Mouse (Mus musculus): Measurements from ENCODE around the gene Tmem177. TPM values are rescaled to one million over a fixed set of nuclear protein-coding genes. Genes with fewer than 3 reads are reported as not detected.

The Tmem177 gene
- polyA plus RNA-seq, 1 experiment from 2014 or later = 6.7 TPM

DNA sequence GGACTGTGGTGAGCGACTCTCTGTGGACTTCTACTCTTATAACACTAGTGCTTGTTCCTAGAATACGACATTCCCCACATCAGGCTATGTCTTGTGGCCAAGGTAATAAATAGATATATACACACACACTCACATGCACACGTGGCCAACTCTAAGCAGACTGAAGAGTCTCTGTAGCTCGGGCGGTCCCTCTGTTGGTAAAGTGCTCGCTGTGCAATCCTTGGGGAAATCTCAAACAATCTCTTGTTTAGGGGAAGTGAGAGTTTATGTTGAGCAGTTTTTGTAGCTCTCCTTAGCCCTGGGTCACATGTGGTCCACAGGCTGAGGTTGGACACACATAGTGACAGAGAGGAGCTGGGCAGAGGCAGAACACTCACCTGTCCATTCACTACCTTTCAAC lies 20.1 kb downstream of the Tmem177 start:
- Histone ChIP-seq H3K27ac (no peak overlapping the region), H3K27me3 (ENCODE audit: control insufficient read depth, insufficient read depth, low read length) (no peaks in the 10 kb centered on the region), H3K9ac (no peak overlapping the region), H3K4me1 (replicated peaks; ENCODE audit: control insufficient read depth, insufficient read depth, low read length) (no peaks in the 10 kb centered on the region), H3K9me3 (ENCODE audit: control insufficient read depth, low read length) (no peaks in the 10 kb centered on the region), H3K4me3 (replicated peaks; ENCODE audit: low read length) (no peak overlapping the region), H3K36me3 (replicated peaks; ENCODE audit: control insufficient read depth, insufficient read depth) (no peaks in the 10 kb centered on the region), H3K4me2 (replicated peaks) (no peak overlapping the region)
- 74% methylated on average over 6 of the region's 6 CpGs for WGBS
- DNase-seq (ENCODE audit: low spot score) = no peak
- no peak for ATAC-seq (ENCODE audit: low FRiP score)

DNA sequence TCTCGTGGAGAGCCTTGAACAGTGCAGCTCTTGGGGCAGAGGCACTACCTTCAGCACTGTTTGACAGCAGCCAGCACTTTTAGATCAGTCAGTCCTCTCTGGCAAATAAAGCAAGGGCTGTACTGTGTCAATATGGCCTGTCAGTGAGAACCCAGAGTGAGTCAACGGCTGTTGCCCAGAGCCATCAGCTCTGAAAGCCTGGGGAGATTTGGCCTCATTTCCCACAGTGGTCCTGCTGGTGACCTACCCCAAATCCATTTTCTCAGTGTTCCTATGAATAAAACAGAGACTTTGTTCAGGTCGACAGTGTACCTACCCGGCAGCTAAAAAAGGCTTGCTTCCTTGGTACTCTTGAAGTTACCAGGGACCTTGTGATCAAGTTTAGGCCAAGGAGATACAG lies 21.1 kb downstream of the Tmem177 start:
- H3K4me2 ChIP-seq (replicated peaks) = no peak overlapping the region

DNA sequence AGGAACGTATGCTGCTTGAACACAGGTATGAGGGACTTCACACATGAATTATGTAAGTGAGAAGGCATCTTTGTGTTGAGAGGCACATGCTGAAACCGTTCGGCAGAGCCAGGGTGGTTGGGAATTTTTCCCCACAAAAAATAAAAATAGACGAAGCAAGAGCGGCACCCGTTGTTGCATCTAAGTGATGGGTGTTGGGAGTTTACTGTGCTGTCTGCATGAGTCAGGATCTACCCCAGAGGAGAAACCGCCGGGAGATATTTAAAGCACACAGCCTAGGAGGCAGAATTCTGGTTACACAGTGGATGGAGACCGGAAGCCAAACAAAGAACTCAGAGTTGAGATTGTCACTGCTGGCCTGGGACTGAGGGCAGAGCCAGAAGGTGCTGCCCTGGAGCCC lies 21.9 kb downstream of the Tmem177 start:
- H3K27me3 ChIP-seq (ENCODE audit: control insufficient read depth, insufficient read depth, low read length) = no peaks in the 10 kb centered on the region
- ATAC-seq (ENCODE audit: low FRiP score) = no peak
- H3K4me3 ChIP-seq (replicated peaks; ENCODE audit: low read length) = no peak overlapping the region
- 91% methylated on average over 9 of the region's 9 CpGs for WGBS
- no peaks in the 10 kb centered on the region for H3K36me3 ChIP-seq (replicated peaks; ENCODE audit: control insufficient read depth, insufficient read depth)
- DNase-seq (ENCODE audit: low spot score) = no peak
- H3K9me3 ChIP-seq (ENCODE audit: control insufficient read depth, low read length) = no peaks in the 10 kb centered on the region
- no peak overlapping the region for H3K27ac ChIP-seq
- H3K4me1 ChIP-seq (replicated peaks; ENCODE audit: control insufficient read depth, insufficient read depth, low read length) = no peaks in the 10 kb centered on the region
- no peak overlapping the region for H3K4me2 ChIP-seq (replicated peaks)
- H3K9ac ChIP-seq = no peak overlapping the region

More for the DNA sequence above, 21.1 kb downstream of the Tmem177 start:
- H3K4me1 ChIP-seq (replicated peaks; ENCODE audit: control insufficient read depth, insufficient read depth, low read length) = no peaks in the 10 kb centered on the region
- no peak overlapping the region for H3K9ac ChIP-seq
- ATAC-seq (ENCODE audit: low FRiP score) (no peak), DNase-seq (ENCODE audit: low spot score) (no peak)
- H3K9me3 ChIP-seq (ENCODE audit: control insufficient read depth, low read length) = no peaks in the 10 kb centered on the region
- no peaks in the 10 kb centered on the region for H3K36me3 ChIP-seq (replicated peaks; ENCODE audit: control insufficient read depth, insufficient read depth)
- no peak overlapping the region for H3K4me3 ChIP-seq (replicated peaks; ENCODE audit: low read length)
- no peaks in the 10 kb centered on the region for H3K27me3 ChIP-seq (ENCODE audit: control insufficient read depth, insufficient read depth, low read length)
- H3K27ac ChIP-seq = no peak overlapping the region
- 67% methylated on average over 4 of the region's 4 CpGs for WGBS

DNA sequence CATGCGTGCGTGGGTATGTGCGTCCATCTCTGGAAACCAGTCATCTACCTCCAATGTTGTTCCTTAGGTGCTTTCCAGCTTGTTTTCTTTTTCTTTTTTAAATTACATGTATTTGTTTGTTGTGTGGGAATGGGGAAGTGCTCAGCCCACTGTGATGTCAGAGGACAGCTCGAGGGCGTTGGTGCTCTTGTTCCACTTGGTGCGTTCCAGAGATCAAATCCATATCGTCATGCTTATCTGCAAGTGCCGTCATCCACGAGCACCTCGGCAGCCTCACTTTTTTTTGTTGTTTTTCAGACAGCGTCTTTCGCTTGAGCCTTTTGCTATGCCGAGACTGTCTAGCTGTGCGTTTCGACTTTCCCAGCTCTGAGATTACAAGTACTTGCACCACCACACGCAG lies 23.7 kb downstream of the Tmem177 start:
- Histone ChIP-seq H3K4me3 (replicated peaks; ENCODE audit: low read length) (no peak overlapping the region), H3K4me1 (replicated peaks; ENCODE audit: control insufficient read depth, insufficient read depth, low read length) (no peaks in the 10 kb centered on the region), H3K36me3 (replicated peaks; ENCODE audit: control insufficient read depth, insufficient read depth) (no peaks in the 10 kb centered on the region), H3K9me3 (ENCODE audit: control insufficient read depth, low read length) (no peaks in the 10 kb centered on the region), H3K27me3 (ENCODE audit: control insufficient read depth, insufficient read depth, low read length) (no peaks in the 10 kb centered on the region), H3K27ac (no peak overlapping the region), H3K4me2 (replicated peaks) (no peak overlapping the region), H3K9ac (no peak overlapping the region)
- WGBS = 82% methylated on average over 16 of the region's 16 CpGs
- DNase-seq (ENCODE audit: low spot score) = no peak
- no peak for ATAC-seq (ENCODE audit: low FRiP score)

DNA sequence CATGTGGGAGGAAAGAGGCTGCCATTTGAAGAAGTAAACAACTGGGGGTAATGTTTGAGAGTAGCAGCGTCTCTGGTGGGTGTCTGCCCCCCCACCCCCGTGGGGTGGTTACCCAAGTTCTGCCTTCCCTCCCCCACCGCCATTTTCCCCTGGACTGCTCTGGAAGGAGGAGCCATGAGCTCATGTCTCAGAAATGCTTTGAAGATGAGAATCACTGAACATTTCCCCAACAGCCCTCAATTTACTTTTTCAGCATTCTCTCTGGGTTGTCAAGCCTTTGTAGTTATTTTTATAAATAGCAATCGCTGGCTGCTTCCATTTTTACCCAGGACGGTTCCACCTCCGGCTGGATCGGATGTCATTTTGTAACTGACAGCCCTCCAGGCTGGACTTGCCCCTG lies 26.7 kb downstream of the Tmem177 start:
- Histone ChIP-seq H3K4me3 (replicated peaks; ENCODE audit: low read length) (no peak overlapping the region), H3K4me1 (replicated peaks; ENCODE audit: control insufficient read depth, insufficient read depth, low read length) (no peaks in the 10 kb centered on the region), H3K9ac (no peak overlapping the region), H3K27me3 (ENCODE audit: control insufficient read depth, insufficient read depth, low read length) (no peaks in the 10 kb centered on the region), H3K9me3 (ENCODE audit: control insufficient read depth, low read length) (no peaks in the 10 kb centered on the region), H3K27ac (no peak overlapping the region), H3K4me2 (replicated peaks) (no peak overlapping the region), H3K36me3 (replicated peaks; ENCODE audit: control insufficient read depth, insufficient read depth) (no peaks in the 10 kb centered on the region)
- DNase-seq (ENCODE audit: low spot score) = no peak
- 81% methylated on average over 7 of the region's 7 CpGs for WGBS
- ATAC-seq (ENCODE audit: low FRiP score) = no peak

DNA sequence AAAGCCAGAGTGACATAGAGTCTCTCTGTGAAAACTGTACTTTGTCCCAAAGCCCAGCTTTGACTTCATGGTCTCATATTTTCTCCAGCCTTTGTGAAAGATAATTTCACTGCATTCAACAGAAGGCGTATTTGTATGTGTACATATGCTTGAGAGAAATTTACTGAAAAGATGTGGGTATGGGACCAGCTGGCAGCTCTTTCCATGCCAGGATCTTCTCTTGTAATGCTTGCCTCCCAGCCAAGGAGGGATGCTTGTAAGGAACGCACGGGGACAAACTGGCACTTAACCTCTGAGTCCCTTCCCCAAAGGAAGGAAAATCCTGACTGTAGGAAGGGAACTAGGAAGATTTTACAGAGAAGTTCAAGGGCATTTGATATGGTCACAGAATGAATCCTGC lies 28.7 kb downstream of the Tmem177 start:
- no peaks in the 10 kb centered on the region for H3K27me3 ChIP-seq (ENCODE audit: control insufficient read depth, insufficient read depth, low read length)
- ATAC-seq (ENCODE audit: low FRiP score) (no peak), DNase-seq (ENCODE audit: low spot score) (no peak)
- H3K4me2 ChIP-seq (replicated peaks) = no peak overlapping the region
- H3K4me3 ChIP-seq (replicated peaks; ENCODE audit: low read length) = no peak overlapping the region
- no peaks in the 10 kb centered on the region for H3K36me3 ChIP-seq (replicated peaks; ENCODE audit: control insufficient read depth, insufficient read depth)
- no peak overlapping the region for H3K27ac ChIP-seq
- H3K9ac ChIP-seq = no peak overlapping the region
- H3K4me1 ChIP-seq (replicated peaks; ENCODE audit: control insufficient read depth, insufficient read depth, low read length) = 0 out of 2 replicates have a peak, but pooled peaks cover 3% of the 10 kb centered on the region
- WGBS = 87% methylated on average over 3 of the region's 3 CpGs
- H3K9me3 ChIP-seq (ENCODE audit: control insufficient read depth, low read length) = no peaks in the 10 kb centered on the region

DNA sequence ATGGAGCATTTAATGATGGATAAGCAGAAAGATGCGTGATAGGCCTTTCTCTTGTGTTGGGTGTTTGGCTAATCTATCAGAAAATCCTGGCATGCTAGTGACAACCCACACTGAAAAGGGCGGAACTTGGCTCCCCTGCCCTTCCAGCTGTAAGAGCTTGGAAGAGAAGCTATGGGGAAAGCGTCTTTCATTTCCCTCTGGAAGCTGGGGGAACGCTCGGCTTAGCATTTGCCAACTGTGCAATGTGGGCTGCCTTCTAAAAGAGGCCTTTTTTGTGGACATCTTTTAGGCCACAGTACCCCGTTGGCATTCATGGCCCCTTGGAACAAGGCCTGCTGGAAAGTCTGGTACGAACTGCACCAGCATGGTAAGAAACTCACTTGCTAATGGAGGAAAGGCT lies 34.1 kb downstream of the Tmem177 start:
- no peaks in the 10 kb centered on the region for H3K27me3 ChIP-seq (ENCODE audit: control insufficient read depth, insufficient read depth, low read length)
- H3K4me2 ChIP-seq (replicated peaks) = no peak overlapping the region
- no peaks in the 10 kb centered on the region for H3K36me3 ChIP-seq (replicated peaks; ENCODE audit: control insufficient read depth, insufficient read depth)
- H3K27ac ChIP-seq = peak overlapping the region; percentile 51
- H3K4me1 ChIP-seq (replicated peaks; ENCODE audit: control insufficient read depth, insufficient read depth, low read length) = 0 out of 2 replicates have a peak, but pooled peaks cover 5% of the 10 kb centered on the region
- no peak overlapping the region for H3K4me3 ChIP-seq (replicated peaks; ENCODE audit: low read length)
- DNase-seq (ENCODE audit: low spot score) (peak; percentile 47), ATAC-seq (ENCODE audit: low FRiP score) (peak; percentile 76; the same call in 1 of the 2 replicates)
- H3K9me3 ChIP-seq (ENCODE audit: control insufficient read depth, low read length) = no peaks in the 10 kb centered on the region
- WGBS = 58% methylated on average over 7 of the region's 7 CpGs
- H3K9ac ChIP-seq = no peak overlapping the region

DNA sequence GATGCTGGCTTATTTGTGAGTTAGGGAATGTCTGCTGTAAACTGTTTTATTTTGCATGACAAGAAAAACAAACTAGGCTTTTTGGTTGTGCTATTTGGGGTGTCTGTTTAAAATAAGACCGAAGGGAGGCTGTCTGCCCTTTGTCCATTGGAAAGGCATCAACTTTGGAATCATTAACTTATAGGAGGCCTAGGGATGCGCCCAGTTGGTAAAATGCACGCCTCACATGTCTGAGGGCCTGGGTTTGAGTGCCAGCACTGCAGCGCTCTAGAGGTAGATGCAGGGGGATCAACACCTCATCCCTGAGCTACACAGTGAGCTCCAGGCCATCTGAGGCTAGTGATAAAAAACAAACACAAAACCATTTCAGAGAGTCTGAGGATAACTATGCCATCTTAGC lies 35.5 kb downstream of the Tmem177 start:
- H3K9ac ChIP-seq = no peak overlapping the region
- 0 out of 2 replicates have a peak, but pooled peaks cover 5% of the 10 kb centered on the region for H3K4me1 ChIP-seq (replicated peaks; ENCODE audit: control insufficient read depth, insufficient read depth, low read length)
- no peak overlapping the region for H3K27ac ChIP-seq
- no peak overlapping the region for H3K4me2 ChIP-seq (replicated peaks)
- no peaks in the 10 kb centered on the region for H3K9me3 ChIP-seq (ENCODE audit: control insufficient read depth, low read length)
- no peaks in the 10 kb centered on the region for H3K27me3 ChIP-seq (ENCODE audit: control insufficient read depth, insufficient read depth, low read length)
- H3K36me3 ChIP-seq (replicated peaks; ENCODE audit: control insufficient read depth, insufficient read depth) = no peaks in the 10 kb centered on the region
- no peak overlapping the region for H3K4me3 ChIP-seq (replicated peaks; ENCODE audit: low read length)
- ATAC-seq (ENCODE audit: low FRiP score) = no peak
- WGBS = 87% methylated on average over 4 of the region's 4 CpGs
- no peak for DNase-seq (ENCODE audit: low spot score)

DNA sequence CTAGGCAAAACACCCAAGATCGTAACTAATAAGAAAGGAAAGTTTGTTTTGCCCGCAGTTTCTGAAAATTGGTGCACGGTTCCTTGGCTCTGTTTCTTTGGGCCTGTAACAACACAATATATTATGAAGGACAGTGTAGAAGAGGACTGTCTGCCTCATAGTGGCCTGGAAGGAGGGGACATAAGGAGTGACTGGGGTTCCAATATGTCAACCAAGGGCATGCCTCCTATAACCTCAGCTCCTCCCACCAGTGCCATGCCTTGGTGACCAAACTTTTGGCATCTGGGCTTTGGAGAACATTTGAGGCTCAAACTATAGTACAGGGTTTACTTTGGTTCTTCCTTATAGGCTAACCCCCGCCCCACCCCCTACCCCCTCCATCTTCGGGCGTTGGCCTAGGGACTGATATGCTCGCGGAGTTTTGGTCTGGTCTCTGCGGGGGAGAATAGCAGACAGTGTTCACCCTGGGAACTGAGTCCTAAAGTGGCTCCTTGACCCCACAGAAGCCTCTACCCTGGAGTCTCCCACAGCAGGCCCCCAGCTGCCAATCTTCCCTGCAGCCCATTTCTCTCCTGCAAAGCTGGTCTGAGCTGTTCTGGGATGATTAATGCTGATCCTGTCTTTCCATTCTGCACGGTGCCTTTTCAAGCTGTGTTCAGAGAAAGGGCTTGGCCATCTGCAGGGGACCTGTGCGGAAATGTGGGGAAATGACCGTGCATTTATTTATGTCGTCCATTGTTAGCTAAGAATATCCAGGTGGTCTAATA lies 44.4 kb downstream of the Tmem177 start:
- Histone ChIP-seq H3K9me3 (ENCODE audit: control insufficient read depth, low read length) (no peaks in the 10 kb centered on the region), H3K36me3 (replicated peaks; ENCODE audit: control insufficient read depth, insufficient read depth) (no peaks in the 10 kb centered on the region), H3K9ac (no peak overlapping the region), H3K27ac (no peak overlapping the region), H3K4me1 (replicated peaks; ENCODE audit: control insufficient read depth, insufficient read depth, low read length) (0 out of 2 replicates have a peak, but pooled peaks cover 4% of the 10 kb centered on the region), H3K27me3 (ENCODE audit: control insufficient read depth, insufficient read depth, low read length) (no peaks in the 10 kb centered on the region), H3K4me3 (replicated peaks; ENCODE audit: low read length) (no peak overlapping the region), H3K4me2 (replicated peaks) (peak overlapping the region; percentile 1; the same call in 1 of the 2 replicates)
- DNase-seq (ENCODE audit: low spot score) (no peak), ATAC-seq (ENCODE audit: low FRiP score) (peak; percentile 40; the same call in 1 of the 2 replicates)
- WGBS = 31% methylated on average over 13 of the region's 13 CpGs
